Mouse (Mus musculus): ENCODE measurements at regions not wholly inside any gene's neighbourhood (a gene's known extent, or its start where the extent isn't known, plus 50 kb on each side); places are given as distances from the start of the nearest gene placed in this dataset.

DNA sequence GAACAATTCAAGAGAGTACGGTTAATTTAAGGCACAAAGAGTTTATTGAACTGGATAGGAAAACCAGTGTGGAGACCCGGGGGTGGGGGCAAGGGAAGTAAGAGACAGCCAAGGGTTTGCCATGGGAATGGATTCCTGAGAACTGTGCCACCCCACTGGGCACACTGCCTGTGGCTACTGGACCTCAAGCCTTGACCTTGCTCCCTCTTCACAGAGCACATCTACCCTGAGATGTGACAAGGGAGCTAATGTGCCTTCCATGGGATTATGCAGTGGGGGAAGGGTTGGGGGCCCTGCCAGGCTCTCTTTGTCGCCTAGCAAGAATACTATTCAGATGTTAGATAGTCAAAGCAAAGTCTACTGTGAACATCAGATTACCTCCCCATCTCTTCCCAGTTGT, 294.2 kb upstream of the Stt3b start:
- TF ChIP-seq GATA1 (IDR thresholded peaks at IDR 0.05; ENCODE audit: low read length) (no peak), TAL1 (IDR thresholded peaks at IDR 0.05; ENCODE audit: low read length) (no peak)
